Mouse (Mus musculus) left cerebral cortex, adult 2 months (tissue): ENCODE results near the gene Gbp9. TPM values are rescaled to one million over a fixed set of nuclear protein-coding genes. Genes with fewer than 3 reads are reported as not detected.
A peak's percentile ranks its signal among the peaks of the same experiment; 100 is the strongest.
"Not testable (repeated sequence)": the region's sequence is repeated elsewhere in the genome, so short reads cannot be mapped to it uniquely, and the experiment has no call there.

Source experiments
- DNase-seq, 2 experiments: peaks; one replicate each; pipeline ENCODE4 v3.0.0; 2021 to 2022; ENCODE audit warnings: low spot score in 2 of 2, mixed read lengths in 1 of 2; ENCODE audit errors: extremely low spot score in 1 of 2
- H3K27ac ChIP-seq: fragments of 200-600 bp; 2 replicates; pipeline ENCODE4 v1.8.1; 2022
- H3K4me3 ChIP-seq: fragments of 200-600 bp; 2 replicates; pipeline ENCODE4 v1.8.1; 2022
- CTCF ChIP-seq: fragments of 200-600 bp; IDR thresholded peaks from 2 replicates; pipeline ENCODE4 v1.8.1; 2022; ENCODE audit warnings: antibody characterized with exemption, mild to moderate bottlenecking, moderate library complexity
- intact Hi-C: fragments of 180-260 bp; cut with DNase I; formaldehyde crosslinking; loops from one replicate; pipeline ENCODE4 v1.15.1; 2025
- total RNA-seq, 2 experiments: library from RNA; stranded (reverse); gene quantifications; 2 replicates each; pipeline ENCODE4 v1.2.3; 2021

Gene Gbp9
- total RNA-seq, 2 experiments from 2014 or later, result 3.0 to 3.4 TPM

DNA sequence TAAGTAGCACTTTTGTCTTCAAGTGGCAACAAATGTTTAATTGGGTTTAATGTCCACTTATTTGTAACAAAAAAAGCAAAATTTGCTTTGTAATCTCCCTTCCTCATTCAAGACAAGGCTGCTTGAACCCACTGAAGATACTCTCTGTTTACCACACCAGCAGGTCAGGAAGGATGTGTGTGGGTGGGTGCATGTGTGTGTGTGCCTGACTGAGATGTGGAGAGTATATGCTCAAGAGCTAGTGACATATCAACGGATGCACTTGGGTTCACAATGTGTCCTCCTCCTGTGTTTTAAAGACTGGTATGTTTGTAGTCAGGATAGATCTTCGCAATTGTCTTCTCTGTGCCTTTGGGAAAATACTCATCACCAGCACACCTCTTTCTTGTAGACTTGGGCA is 24.6 kb downstream of the Gbp9 start:
- no peak for DNase-seq
- Histone ChIP-seq H3K27ac (no peak overlapping the region), H3K4me3 (no peak overlapping the region)
- intact Hi-C loops, result no loop called here
- TF ChIP-seq CTCF, result no peak

DNA sequence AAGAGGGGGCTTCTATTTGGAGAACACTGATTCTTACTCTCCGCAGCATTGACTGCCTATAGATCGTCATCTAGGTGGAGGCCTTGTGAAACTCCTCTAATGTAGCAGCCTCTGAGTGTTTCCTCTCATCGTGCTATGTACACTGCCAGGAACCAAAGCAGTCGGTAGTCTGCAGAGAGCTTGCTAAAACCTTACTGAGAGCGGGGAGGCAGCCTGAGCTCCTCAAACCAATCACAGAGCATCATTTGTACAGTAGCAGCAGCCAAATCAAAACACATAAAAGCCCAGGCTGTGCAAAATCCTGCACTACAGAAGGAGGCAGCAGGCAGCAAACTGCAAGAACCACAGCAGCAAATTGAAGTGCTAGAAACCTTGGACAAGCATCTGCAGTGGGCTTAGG is 25.7 kb downstream of the Gbp9 start:
- Histone ChIP-seq H3K27ac (no peak overlapping the region), H3K4me3 (no peak overlapping the region)
- intact Hi-C loops, result no loop called here
- no peak for DNase-seq
- TF ChIP-seq CTCF, result no peak

DNA sequence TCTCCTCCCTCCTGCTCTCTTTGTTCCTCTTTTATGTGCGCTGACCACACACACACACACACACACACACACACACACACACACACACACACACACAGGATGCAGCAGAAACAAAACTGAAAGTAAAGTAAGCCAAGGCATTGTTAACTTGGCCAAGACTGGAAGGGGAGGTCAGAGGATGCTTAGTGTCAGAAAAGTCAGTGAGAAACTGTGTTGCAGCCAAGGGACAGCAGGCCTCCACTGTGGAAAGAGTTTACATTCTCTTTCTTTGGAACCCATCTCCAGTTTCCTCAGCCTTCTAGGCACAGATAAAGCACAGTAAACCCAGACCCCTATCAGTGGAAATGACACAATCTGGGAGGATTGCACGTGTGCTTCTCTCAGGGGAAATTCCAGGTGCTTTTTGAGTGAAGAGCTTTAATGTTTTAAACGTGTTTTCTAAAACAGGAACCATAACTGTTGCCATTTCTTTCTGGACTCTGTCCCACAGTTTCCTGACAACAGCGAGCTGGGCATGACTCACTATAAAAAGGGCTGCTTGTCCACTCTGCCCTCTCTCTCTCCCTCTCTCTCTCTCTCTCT is 29.0 kb downstream of the Gbp9 start:
- DNase-seq, result peak in 1 of 2 experiments; percentile 11
- H3K27ac ChIP-seq, intact Hi-C loops, H3K4me3 ChIP-seq: not testable (repeated sequence)

DNA sequence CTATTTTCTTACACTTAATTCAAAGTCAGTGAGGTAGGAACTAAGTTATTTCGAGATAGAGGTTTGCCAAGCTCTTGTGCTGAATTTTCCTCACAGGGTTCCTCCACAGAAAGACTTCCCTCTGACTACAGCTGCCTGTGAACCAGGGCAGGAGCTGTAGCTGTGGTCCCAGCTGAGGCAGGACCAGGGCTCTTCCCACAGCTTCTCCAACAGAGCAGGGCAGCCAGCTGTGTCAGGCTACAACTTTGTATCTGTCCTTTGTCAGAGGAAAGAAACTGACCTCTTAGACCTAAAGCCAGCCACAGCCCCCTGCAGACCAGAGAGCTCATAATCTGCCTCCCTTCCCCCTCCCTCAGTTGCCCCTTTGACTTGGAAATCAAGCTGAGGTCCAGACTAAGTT is 29.6 kb downstream of the Gbp9 start:
- intact Hi-C loops, DNase-seq, H3K4me3 ChIP-seq, H3K27ac ChIP-seq: not testable (repeated sequence)

DNA sequence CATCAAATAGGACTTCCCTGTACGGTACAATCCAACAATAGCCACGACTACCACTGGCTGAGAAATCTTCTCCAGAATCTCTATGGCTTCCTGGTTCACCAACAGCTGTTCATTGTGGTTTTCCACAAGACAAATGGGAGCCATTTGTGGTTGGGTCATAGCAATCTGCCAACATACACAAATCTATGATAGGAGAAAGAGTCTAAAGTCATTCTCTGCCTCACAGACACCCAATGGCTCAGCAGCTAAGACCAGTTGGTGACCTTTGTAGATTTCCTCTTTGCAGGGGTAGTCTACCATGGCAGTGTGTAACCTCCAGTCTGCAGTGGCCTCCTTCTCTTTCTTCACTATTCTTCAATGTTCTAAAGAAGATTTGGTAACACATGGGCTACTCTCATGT is 33.6 kb downstream of the Gbp9 start:
- DNase-seq, intact Hi-C loops, H3K27ac ChIP-seq: not testable (repeated sequence)

DNA sequence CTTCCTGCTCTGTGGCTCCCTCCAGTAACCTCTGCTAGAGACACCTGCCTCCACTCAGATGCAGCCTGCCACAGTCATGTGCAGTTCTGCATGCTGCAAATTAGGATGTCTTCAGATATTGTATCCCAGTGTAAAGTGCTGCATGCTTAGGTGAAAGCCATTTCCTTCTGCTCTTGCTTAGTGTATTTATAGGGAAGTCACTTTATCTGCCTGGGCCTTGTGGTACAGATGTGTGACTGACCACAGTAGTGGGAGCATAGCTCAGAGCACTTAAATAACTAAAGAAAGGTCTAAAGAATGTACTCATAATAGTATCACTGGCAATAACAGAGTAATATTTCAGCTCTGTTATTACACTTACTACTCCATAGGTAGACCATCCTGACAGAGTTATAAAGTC is 57.4 kb downstream of the Gbp9 start:
- no peak for DNase-seq
- Histone ChIP-seq H3K27ac (no peak overlapping the region), H3K4me3 (no peak overlapping the region)
- intact Hi-C loops, result loop anchor here (1.0 kb wide), 1 partner anchor 22 kb away; no protein-coding TSS in a partner anchor
- no peak for TF ChIP-seq CTCF

More for the DNA sequence above, 33.6 kb downstream of the Gbp9 start:
- not testable (repeated sequence) for H3K4me3 ChIP-seq

DNA sequence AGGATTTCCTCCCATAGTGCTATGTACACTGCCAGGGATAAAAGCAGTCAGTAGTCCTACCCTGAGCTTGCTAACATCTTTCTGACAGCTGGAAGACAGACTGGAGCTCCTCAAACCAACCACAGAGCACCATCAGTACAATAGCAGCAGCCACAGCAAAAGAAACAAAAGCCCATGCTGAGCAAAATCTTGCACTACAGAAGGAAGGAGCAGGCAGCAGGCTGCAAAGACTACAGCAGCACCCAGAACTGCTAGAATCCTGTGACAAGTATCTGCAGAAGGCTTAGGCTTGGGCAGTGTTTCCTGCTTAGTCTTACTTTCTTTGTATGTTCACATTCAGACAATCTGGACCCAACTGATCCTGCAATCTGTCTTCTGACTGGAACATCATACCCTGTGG is 71.0 kb downstream of the Gbp9 start:
- H3K27ac ChIP-seq, DNase-seq, H3K4me3 ChIP-seq, intact Hi-C loops: not testable (repeated sequence)

DNA sequence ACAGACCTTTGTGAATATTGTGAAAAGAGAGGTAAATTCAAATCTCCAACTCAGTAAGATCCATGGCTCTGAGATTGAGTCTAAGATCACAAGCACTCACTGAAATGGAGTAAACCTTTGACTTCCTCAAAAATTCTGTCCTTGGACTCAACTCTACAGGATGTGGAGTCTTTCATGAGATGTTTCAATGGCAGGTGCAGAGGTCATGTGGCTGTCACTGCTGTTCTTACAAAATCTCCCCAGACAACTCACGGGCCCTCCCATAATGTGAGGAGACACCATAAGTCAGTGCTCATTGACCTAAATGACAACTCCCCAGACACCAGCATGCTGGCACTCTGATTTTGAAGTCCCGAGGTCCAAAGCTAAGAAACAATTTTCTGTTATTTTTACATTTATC is 74.9 kb downstream of the Gbp9 start:
- H3K27ac ChIP-seq, H3K4me3 ChIP-seq, DNase-seq, intact Hi-C loops: not testable (repeated sequence)

DNA sequence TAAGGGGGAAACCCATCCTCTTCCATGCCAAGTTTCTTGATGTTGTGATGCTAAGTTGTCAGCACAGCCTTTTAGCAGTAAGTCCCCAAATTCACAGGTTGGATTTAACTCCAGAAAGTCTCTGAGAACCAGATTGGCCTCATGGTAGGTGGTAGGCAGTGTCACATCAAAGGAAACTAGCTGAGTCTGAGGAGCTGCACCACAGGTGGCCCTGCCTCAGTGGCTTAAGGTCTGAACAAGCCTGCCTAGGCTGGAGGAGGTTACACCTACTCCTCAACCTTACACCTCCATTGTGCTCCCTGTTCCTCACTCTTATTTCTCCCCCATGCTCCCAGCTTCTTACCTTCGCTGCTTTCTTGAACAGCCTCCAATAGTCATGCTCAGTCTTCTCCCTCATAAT is 76.0 kb downstream of the Gbp9 start:
- no peak overlapping the region for H3K27ac ChIP-seq
- DNase-seq, result no peak
- H3K4me3 ChIP-seq, result no peak overlapping the region
- no peak for TF ChIP-seq CTCF
- intact Hi-C loops, result no loop called here

DNA sequence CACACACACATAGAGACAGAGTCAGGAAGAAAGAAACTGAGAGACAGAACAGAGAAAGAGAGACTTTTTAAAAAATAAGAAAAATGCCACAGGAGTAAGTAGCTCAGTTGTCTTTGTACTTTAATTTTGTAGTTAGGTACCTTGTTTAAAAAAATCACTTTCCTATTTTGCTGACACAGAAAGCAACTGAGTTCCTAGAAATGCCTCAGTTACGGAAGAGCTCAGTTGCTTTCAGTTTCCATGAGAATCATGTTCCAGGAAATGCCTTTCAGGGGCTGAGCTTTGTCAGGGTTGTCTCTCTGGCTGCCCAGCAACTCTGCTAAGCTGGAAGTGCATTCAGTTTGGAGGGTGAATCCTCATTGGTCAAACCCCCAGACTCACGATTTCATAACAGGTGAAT is 76.9 kb downstream of the Gbp9 start:
- H3K27ac ChIP-seq, H3K4me3 ChIP-seq, intact Hi-C loops, DNase-seq: not testable (repeated sequence)

DNA sequence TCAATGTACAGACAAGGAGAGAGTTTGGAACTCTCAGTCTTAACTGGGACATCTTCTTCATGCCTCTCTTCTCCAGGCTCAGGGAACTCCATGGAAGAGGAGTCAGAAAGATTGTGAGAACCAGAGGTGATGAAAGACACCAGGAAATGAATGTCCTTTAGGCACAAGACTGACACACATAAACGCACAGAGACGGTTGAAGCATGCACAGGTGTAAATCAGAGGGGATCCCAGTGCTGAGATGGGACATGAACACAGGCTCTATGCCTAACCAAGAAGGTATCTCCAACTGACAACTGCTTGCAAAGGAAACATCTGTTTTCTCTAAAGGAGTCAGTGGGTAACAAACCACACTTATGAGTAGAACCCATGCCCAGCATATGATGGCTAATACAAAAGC is 79.1 kb downstream of the Gbp9 start:
- intact Hi-C loops, result no loop called here
- DNase-seq, result no peak
- no peak for TF ChIP-seq CTCF
- Histone ChIP-seq H3K27ac (no peak overlapping the region), H3K4me3 (no peak overlapping the region)

DNA sequence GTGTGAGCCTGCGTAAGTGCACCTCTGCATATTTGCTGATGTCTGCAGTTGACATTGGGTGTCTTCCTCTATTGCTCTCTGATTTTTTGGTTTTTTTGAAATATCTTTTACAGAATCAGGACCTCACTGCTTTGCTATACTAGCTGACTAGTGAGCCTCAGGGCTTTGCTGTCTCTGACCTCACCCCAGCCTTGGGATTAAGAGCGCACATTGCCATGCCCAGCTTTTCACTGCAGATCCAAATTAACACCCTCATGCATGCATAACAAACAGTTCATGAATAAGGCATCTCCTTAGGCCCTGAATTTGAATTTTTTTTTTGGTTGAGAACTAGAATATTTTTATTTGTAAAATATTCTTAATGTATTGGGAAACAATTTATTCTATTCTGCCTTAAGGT is 84.1 kb downstream of the Gbp9 start:
- no peak overlapping the region for H3K27ac ChIP-seq
- intact Hi-C loops, result no loop called here
- H3K4me3 ChIP-seq, result no peak overlapping the region
- TF ChIP-seq CTCF, result no peak
- DNase-seq, result no peak

DNA sequence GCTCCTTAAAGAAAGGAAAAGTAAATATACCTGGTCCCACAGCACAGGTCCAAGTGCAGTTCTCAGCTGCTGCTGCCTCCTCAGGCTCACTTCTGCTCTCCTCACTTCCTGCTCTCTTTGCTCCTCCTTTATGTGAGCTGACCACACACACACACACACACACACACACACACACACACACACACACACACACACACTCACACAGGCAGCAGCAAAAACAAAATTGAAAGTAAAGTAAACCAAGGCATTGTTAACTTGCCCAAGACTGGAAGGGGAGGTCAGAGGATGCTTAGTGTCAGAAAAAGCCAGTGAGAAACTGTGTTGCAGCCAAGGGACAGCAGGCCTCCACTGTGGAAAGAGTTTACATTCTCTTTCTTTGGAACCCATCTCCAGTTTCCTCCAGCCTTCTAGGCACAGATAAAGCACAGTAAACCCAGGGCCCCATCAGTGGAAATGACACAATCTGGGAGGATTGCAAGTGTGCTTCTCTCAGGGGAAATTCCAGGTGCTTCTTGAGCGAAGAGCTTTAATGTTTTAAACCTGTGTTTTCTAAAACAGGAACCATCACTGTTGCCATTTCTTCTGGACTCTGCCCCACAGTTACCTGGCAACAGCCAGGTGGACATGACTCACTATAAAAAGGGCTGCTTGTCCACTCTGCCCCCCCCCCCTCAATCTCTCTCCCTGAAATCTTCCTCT is 85.7 kb downstream of the Gbp9 start:
- H3K27ac ChIP-seq, intact Hi-C loops, DNase-seq, H3K4me3 ChIP-seq: not testable (repeated sequence)
